Mouse (Mus musculus): ENCODE measurements at regions not wholly inside any gene's neighbourhood (a gene's known extent, or its start where the extent isn't known, plus 50 kb on each side); places are given as distances from the start of the nearest gene placed in this dataset.

- no peaks in the 10 kb centered on the region for H3K36me3 ChIP-seq (replicated peaks in 1 of 2; ENCODE audit: control insufficient read depth in 1 of 2, insufficient read depth in 1 of 2, low read length in 1 of 2)
- H3K9ac ChIP-seq (ENCODE audit: insufficient read depth, low read depth), result no peak overlapping the region
- in situ Hi-C loops (cut with MboI; ENCODE audit: low pct_ligation_motif_present, low pct_unique_long_range_greater_than_20kb, low sequenced_read_pairs), result no loop called here
Measured at GRCm38 (mm10) chr17:45240963-45241543, 192.5 kb downstream of the Cdc5l start.

GRCm38 (mm10) chr17:45240545-45240944 lies 193.0 kb downstream of the Cdc5l start:
- Histone ChIP-seq H3K27ac (ENCODE audit: insufficient read depth, low read depth) (no peak overlapping the region), H3K9me3 (replicated peaks; ENCODE audit: low read length) (peaks cover 12% of the 10 kb centered on the region), H3K27me3 (replicated peaks) (no peaks in the 10 kb centered on the region), H3K79me2 (replicated peaks; ENCODE audit: control insufficient read depth, extremely low read depth, insufficient read depth, poor library complexity, severe bottlenecking) (no peaks in the 10 kb centered on the region), H3K9ac (ENCODE audit: insufficient read depth, low read depth) (no peak overlapping the region), H3K4me1 (ENCODE audit: control insufficient read depth in 1 of 2, insufficient read depth in 2 of 2) (no peaks in the 10 kb centered on the region), H3K36me3 (replicated peaks in 1 of 2; ENCODE audit: control insufficient read depth in 1 of 2, insufficient read depth in 1 of 2, low read length in 1 of 2) (no peaks in the 10 kb centered on the region), H3K4me2 (ENCODE audit: insufficient read depth, low read depth, poor library complexity, severe bottlenecking) (no peak overlapping the region), H3K4me3 (replicated peaks in 1 of 3; ENCODE audit: low read depth in 2 of 3, low read length in 2 of 3, poor library complexity in 1 of 3) (no peak overlapping the region)
- dilution Hi-C loops (cut with MboI; ENCODE audit: extremely low pct_ligation_motif_present, extremely low pct_unique_long_range_greater_than_20kb, low sequenced_read_pairs) (no loop called here), in situ Hi-C loops (cut with MboI; ENCODE audit: low pct_ligation_motif_present, low pct_unique_long_range_greater_than_20kb, low sequenced_read_pairs) (no loop called here)
- TF ChIP-seq BHLHE40 (IDR thresholded peaks at IDR 0.05; ENCODE audit: low read depth, low read length) (no peak), CHD1 (IDR thresholded peaks at IDR 0.05; ENCODE audit: low read depth, low read length) (no peak), IRF4 (IDR thresholded peaks at IDR 0.05; ENCODE audit: low read depth, low read length) (no peak), ZKSCAN1 (IDR thresholded peaks at IDR 0.05; ENCODE audit: borderline replicate concordance, low read depth, low read length) (no peak), POLR2A (IDR thresholded peaks at IDR 0.05; ENCODE audit: low read depth, low read length) (no peak), ZNF384 (IDR thresholded peaks at IDR 0.05; ENCODE audit: low read depth, low read length) (no peak)
- DNase-seq (ENCODE audit: extremely low read depth), result no peak

More at GRCm38 (mm10) chr17:45240963-45241543, 192.5 kb downstream of the Cdc5l start:
- H3K4me2 ChIP-seq (ENCODE audit: insufficient read depth, low read depth, poor library complexity, severe bottlenecking), result no peak overlapping the region
- no peak overlapping the region for H3K4me3 ChIP-seq (replicated peaks in 1 of 3; ENCODE audit: low read depth in 2 of 3, low read length in 2 of 3, poor library complexity in 1 of 3)
- H3K27ac ChIP-seq (ENCODE audit: insufficient read depth, low read depth), result no peak overlapping the region
- H3K4me1 ChIP-seq (ENCODE audit: control insufficient read depth in 1 of 2, insufficient read depth in 2 of 2), result no peaks in the 10 kb centered on the region
- H3K9me3 ChIP-seq (replicated peaks; ENCODE audit: low read length), result peaks cover 12% of the 10 kb centered on the region
- DNase-seq (ENCODE audit: extremely low read depth), result no peak
- dilution Hi-C loops (cut with MboI; ENCODE audit: extremely low pct_ligation_motif_present, extremely low pct_unique_long_range_greater_than_20kb, low sequenced_read_pairs), result no loop called here
- TF ChIP-seq SIN3A (IDR thresholded peaks at IDR 0.05; ENCODE audit: low read length) (no peak), ZC3H11A (IDR thresholded peaks at IDR 0.05; ENCODE audit: low read depth, low read length) (no peak), IRF4 (IDR thresholded peaks at IDR 0.05; ENCODE audit: low read depth, low read length) (no peak)
- no peaks in the 10 kb centered on the region for H3K79me2 ChIP-seq (replicated peaks; ENCODE audit: control insufficient read depth, extremely low read depth, insufficient read depth, poor library complexity, severe bottlenecking)
- no peaks in the 10 kb centered on the region for H3K27me3 ChIP-seq (replicated peaks)

- dilution Hi-C loops (cut with MboI; ENCODE audit: extremely low pct_ligation_motif_present, extremely low pct_unique_long_range_greater_than_20kb, low sequenced_read_pairs), result no loop called here
- H3K4me1 ChIP-seq (ENCODE audit: control insufficient read depth in 1 of 2, insufficient read depth in 2 of 2), result no peaks in the 10 kb centered on the region
- H3K36me3 ChIP-seq (replicated peaks in 1 of 2; ENCODE audit: control insufficient read depth in 1 of 2, insufficient read depth in 1 of 2, low read length in 1 of 2), result no peaks in the 10 kb centered on the region
- in situ Hi-C loops (cut with MboI; ENCODE audit: low pct_ligation_motif_present, low pct_unique_long_range_greater_than_20kb, low sequenced_read_pairs), result no loop called here
- H3K4me3 ChIP-seq (replicated peaks in 1 of 3; ENCODE audit: low read depth in 2 of 3, low read length in 2 of 3, poor library complexity in 1 of 3), result no peak overlapping the region
- no peaks in the 10 kb centered on the region for H3K27me3 ChIP-seq (replicated peaks)
- no peak overlapping the region for H3K4me2 ChIP-seq (ENCODE audit: insufficient read depth, low read depth, poor library complexity, severe bottlenecking)
- DNase-seq (ENCODE audit: extremely low read depth), result no peak
- no peak overlapping the region for H3K9ac ChIP-seq (ENCODE audit: insufficient read depth, low read depth)
- H3K27ac ChIP-seq (ENCODE audit: insufficient read depth, low read depth), result no peak overlapping the region
- peak; percentile 19 to 31; a peak in 2 of 4 replicates for TF ChIP-seq CTCF (conservative IDR thresholded peaks at IDR 0.05 in 1 of 2, IDR thresholded peaks at IDR 0.05 in 1 of 2; ENCODE audit: low read depth in 2 of 2, low read length in 2 of 2)
- TF ChIP-seq BHLHE40 (IDR thresholded peaks at IDR 0.05; ENCODE audit: low read depth, low read length), result no peak
- no peaks in the 10 kb centered on the region for H3K79me2 ChIP-seq (replicated peaks; ENCODE audit: control insufficient read depth, extremely low read depth, insufficient read depth, poor library complexity, severe bottlenecking)
- peaks cover 12% of the 10 kb centered on the region for H3K9me3 ChIP-seq (replicated peaks; ENCODE audit: low read length)
Measured at GRCm38 (mm10) chr17:45237246-45237645, 196.3 kb downstream of the Cdc5l start.
